Mouse (Mus musculus): ENCODE results near the gene Synrg.

GRCm38 (mm10) chr11:83932506-83933106, 31.6 kb upstream of the Synrg start:
- TF ChIP-seq CTCF (IDR thresholded peaks at IDR 0.05; ENCODE audit: low read depth, low read length): no peak
- TF ChIP-seq POLR2A (IDR thresholded peaks at IDR 0.05; ENCODE audit: extremely low read depth, insufficient read depth, low read length): no peak

Data from liver, adult 2 months (tissue).